Mouse (Mus musculus) left cerebral cortex, adult 2 months (tissue): ENCODE results near the gene Fut2. TPM values are rescaled to one million over a fixed set of nuclear protein-coding genes. Genes with fewer than 3 reads are reported as not detected.

Experiments used
- DNase-seq, 2 experiments: peaks; one replicate each; pipeline ENCODE4 v3.0.0; 2021 to 2022; ENCODE audit warnings: low spot score in 2 of 2, mixed read lengths in 1 of 2; ENCODE audit errors: extremely low spot score in 1 of 2
- H3K27ac ChIP-seq: fragments of 200-600 bp; 2 replicates; pipeline ENCODE4 v1.8.1; 2022
- H3K4me3 ChIP-seq: fragments of 200-600 bp; 2 replicates; pipeline ENCODE4 v1.8.1; 2022
- CTCF ChIP-seq: fragments of 200-600 bp; IDR thresholded peaks from 2 replicates; pipeline ENCODE4 v1.8.1; 2022; ENCODE audit warnings: antibody characterized with exemption, mild to moderate bottlenecking, moderate library complexity
- intact Hi-C: fragments of 180-260 bp; cut with DNase I; formaldehyde crosslinking; loops from one replicate; pipeline ENCODE4 v1.15.1; 2025
- total RNA-seq, 2 experiments: library from RNA; stranded (reverse); gene quantifications; 2 replicates each; pipeline ENCODE4 v1.2.3; 2021

The Fut2 gene
- total RNA-seq, 2 experiments from 2014 or later, result 0.11 TPM; not detected in 1

GRCm38 (mm10) chr7:45627261-45627660, 38.9 kb downstream of the Fut2 start, which contains the start of gene Rasip1:
TSS of gene Rasip1 (plus strand) at chr7:45627488.
- TF ChIP-seq CTCF, result no peak
- Histone ChIP-seq H3K4me3 (peak within 1 kb of the TSS; percentile 46), H3K27ac (peak within 1 kb of the TSS; percentile 84)
- no peak for DNase-seq
- intact Hi-C loops, result no loop called here

DNA sequence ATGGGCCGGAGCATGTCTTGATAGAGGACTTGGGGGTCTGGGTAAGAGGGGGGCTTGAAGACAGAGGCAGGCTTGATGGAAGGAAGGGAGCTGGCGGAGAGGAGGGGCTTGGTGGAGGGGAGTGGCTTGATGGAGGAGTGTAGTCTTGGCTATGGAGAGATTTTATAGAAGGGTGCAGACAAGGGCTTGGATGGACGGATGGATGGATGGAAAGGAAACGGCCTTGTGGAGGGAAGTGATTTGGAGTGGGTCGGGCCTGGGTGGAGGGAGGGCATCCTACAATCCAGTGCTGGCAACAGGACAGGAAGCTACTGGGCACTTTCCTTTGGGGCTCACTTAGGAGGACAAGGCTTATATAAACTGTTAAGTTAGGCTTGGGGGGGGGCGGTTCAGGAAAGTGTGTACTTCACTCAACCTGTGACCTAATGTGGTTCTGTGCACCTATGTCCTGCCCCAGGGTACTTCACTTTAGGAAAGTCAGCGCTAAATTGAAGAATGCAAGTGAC, 39.6 kb downstream of the Fut2 start:
- Histone ChIP-seq H3K27ac (peak overlapping the region; percentile 21; the same call in 1 of the 2 replicates), H3K4me3 (no peak overlapping the region)
- no peak for DNase-seq
- intact Hi-C loops, result no loop called here
- TF ChIP-seq CTCF, result no peak

DNA sequence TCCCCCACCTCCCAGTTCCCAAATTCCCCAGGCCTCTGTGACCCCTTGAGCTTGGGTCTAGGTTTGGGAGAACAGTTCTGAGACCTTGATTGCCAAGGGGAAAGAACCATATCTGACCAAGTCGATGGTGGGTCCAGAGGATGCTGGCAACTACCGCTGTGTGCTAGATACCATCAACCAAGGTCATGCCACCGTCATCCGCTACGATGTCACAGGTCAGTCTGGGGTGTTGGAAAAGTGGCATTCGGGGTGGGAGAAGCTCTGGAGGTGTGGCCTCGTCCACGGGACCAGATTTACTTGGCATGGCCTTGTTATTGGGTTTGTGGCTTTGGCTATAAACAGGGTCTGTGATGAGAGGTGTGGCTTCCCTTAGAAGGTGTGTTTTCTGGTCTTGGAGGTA, 40.7 kb downstream of the Fut2 start:
- no peak overlapping the region for H3K27ac ChIP-seq
- DNase-seq, result no peak
- intact Hi-C loops, result no loop called here
- H3K4me3 ChIP-seq, result no peak overlapping the region
- no peak for TF ChIP-seq CTCF

GRCm38 (mm10) chr7:45624718-45625117, 41.5 kb downstream of the Fut2 start:
- no peak overlapping the region for H3K27ac ChIP-seq
- no peak for DNase-seq
- TF ChIP-seq CTCF, result no peak
- no peak overlapping the region for H3K4me3 ChIP-seq
- intact Hi-C loops, result no loop called here

GRCm38 (mm10) chr7:45623507-45623906, 42.7 kb downstream of the Fut2 start:
- no peak for TF ChIP-seq CTCF
- Histone ChIP-seq H3K27ac (no peak overlapping the region), H3K4me3 (no peak overlapping the region)
- DNase-seq, result no peak
- intact Hi-C loops, result no loop called here

DNA sequence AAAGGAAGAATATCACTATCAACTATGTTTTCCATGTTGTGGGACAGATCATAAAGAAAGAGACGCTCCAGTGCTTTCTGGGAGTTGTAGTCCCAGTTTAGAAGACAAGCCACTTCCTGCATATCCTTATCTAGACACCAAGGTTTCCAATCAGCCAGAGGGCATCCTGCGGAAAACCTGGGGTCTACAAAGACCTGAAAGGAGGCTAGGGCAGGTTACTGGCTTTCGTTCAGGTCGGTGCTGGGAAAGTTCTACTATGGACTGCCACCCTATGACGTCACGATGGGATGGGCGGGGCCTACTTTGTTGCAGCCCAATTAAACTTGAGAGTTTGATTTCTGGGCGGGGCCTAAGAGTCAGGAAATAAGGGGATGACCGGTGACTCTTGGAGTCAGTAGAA, 44.8 kb downstream of the Fut2 start, which contains the start of gene Izumo1:
TSS of gene Izumo1 (plus strand) at position 369 of the 400 bp plus-strand sequence.
- intact Hi-C loops, result no loop called here
- Histone ChIP-seq H3K27ac (no peak within 1 kb of the TSS), H3K4me3 (no peak within 1 kb of the TSS)
- TF ChIP-seq CTCF, result no peak
- no peak for DNase-seq

GRCm38 (mm10) chr7:45619592-45619991, 46.6 kb downstream of the Fut2 start:
- no peak for DNase-seq
- no peak for TF ChIP-seq CTCF
- H3K27ac ChIP-seq, result no peak overlapping the region
- intact Hi-C loops, result loop anchor here (5.0 kb wide), 1 partner anchor 38 kb away; no protein-coding TSS in a partner anchor
- H3K4me3 ChIP-seq, result no peak overlapping the region

DNA sequence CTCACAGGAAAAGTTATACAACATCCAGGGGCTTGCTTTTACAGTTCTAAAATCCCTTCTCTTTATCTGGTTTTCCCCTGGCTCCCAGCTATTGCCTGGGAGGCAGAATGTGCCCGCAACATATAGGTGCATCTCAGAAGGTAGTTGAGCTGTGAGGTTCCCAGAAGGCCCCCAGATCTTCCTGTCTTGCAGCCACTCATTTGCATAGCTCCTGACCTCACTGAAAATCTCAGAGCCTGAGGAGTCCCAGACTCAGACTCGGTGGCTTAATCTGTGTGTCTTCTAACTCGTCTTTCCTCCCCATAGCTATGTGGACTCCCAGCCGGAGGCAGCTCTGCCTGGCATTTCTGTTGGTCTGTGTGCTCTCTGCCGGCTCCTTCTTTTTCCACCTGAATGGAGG, 47.9 kb downstream of the Fut2 start:
- no peak for TF ChIP-seq CTCF
- no peak for DNase-seq
- intact Hi-C loops, result loop anchor here (5.0 kb wide), 1 partner anchor 39 kb away; no protein-coding TSS in a partner anchor
- no peak overlapping the region for H3K27ac ChIP-seq
- H3K4me3 ChIP-seq, result no peak overlapping the region

DNA sequence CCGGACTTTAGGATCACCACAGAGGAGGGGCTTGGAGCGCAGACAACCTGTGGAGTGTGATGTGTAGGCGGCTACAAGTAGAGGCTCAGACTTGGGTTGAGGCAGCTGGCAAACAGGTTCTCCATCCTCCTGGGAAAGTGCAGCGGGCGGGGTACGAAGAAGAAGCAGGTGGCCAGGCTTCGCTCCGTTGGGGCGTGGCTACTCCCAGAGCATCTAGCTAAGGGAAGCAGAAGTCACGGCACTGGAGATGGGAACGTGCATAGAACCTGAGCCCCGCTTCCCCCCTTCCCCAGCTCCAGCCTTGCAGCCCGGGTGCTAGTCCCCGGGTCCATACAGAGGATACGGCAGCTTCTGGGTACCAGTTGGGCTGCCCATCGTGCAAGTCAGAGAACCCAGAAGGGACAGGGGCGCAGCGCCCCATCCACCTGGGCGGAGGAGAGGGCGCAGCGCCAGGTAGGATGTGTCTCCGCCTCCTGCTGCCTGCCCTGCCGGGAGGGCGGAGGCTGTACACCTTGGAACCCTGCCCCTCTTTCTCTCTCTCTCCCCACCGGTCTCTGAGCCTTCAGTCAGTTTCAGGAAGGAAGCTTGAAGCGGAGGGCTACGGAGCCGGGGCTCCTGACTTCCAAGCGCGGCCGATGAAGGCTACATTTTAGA, 49.0 kb downstream of the Fut2 start, which contains the start of gene Fut1:
TSS of gene Fut1 (plus strand) at position 248 of the 654 bp plus-strand sequence.
- TF ChIP-seq CTCF, result no peak
- Histone ChIP-seq H3K27ac (no peak within 1 kb of the TSS), H3K4me3 (peak within 1 kb of the TSS; percentile 14; the same call in 1 of the 2 replicates)
- intact Hi-C loops, result loop anchor here (5.0 kb wide), 1 partner anchor 40 kb away; no protein-coding TSS in a partner anchor
- peak in 1 of 2 experiments; percentile 25 for DNase-seq

DNA sequence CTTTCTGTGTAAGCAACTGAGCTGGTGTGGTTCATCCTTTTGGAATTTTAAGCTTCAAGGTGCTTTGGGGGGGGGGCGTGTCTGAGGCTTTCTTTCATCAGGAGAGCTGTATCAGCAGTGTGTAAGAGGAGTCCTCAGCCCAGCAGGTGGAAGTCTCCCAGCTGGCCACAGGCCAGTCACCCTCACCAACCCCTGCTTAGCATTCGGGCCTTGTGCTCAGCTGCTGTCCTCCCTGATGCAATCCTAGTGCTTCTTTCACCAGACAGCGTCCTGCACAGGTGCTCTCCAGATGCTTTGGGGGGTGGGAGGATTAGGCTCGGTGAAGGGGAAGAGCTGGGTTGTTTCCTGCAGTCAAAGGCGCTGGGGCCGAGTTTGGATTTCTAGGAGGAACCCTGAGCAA, 49.9 kb downstream of the Fut2 start:
- intact Hi-C loops, result loop anchor here (5.0 kb wide), 1 partner anchor 41 kb away; no protein-coding TSS in a partner anchor
- Histone ChIP-seq H3K27ac (no peak overlapping the region), H3K4me3 (no peak overlapping the region)
- TF ChIP-seq CTCF, result no peak
- no peak for DNase-seq

- DNase-seq, result no peak
- no peak for TF ChIP-seq CTCF
- intact Hi-C loops, result no loop called here
- H3K4me3 ChIP-seq, result no peak overlapping the region
- H3K27ac ChIP-seq, result no peak overlapping the region
Measured at GRCm38 (mm10) chr7:45609511-45609910, 56.7 kb downstream of the Fut2 start.

DNA sequence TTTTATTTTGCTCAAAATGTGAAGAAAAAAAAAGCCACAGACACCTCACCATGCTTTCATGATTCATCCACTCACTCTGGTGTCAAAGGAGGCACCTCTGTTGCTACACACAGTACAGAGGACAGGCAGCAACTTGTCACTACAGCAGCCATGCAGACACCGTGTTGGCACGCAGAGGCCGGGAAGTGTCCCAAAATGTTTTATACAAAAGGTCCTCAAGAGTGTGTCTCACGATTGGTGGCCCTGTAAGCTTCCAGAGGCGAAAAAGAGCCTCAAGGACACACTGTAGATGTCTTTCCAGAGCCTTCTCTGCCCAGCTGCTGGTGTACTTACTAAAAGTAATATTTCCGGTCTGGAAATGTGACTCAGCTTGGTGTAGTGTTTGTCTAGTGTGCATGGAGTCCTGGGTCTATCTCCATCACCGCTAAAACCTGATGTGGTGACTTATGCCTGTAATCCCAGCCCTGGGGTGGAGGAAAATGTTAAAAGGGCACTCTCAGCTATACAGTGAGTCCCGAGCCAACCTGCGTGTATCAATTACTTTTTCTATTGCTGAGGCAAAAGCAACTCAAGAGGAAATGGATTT, 60.4 kb downstream of the Fut2 start:
- no peak overlapping the region for H3K4me3 ChIP-seq
- intact Hi-C loops, result no loop called here

More for the DNA sequence above, 60.4 kb downstream of the Fut2 start:
- no peak for DNase-seq
- no peak overlapping the region for H3K27ac ChIP-seq
- TF ChIP-seq CTCF, result no peak
